Mouse (Mus musculus) midbrain, postnatal 0 days (tissue): ENCODE results near the gene Fbxo9. TPM values are rescaled to one million over a fixed set of nuclear protein-coding genes. Genes with fewer than 3 reads are reported as not detected.
"Not testable (repeated sequence)": the region's sequence is repeated elsewhere in the genome, so short reads cannot be mapped to it uniquely, and the experiment has no call there.

Experiments used
- ATAC-seq: fragments of 200-750 bp; cut with Nextera tagmentation; 2 replicates; pipeline ENCODE4 v1.8.0; 2017; ENCODE audit warnings: moderate number of reproducible peaks, mild to moderate bottlenecking, moderate TSS enrichment, moderate library complexity; ENCODE audit not compliant: low FRiP score
- DNase-seq: peaks from one replicate; pipeline ENCODE4 v3.0.0-alpha.2; 2015; ENCODE audit warnings: low spot score
- H3K27ac ChIP-seq: fragments of 300-500 bp; sonication (generic); 2 replicates; pipeline ENCODE4 v1.5.1; 2014; ENCODE audit warnings: low read depth, mild to moderate bottlenecking, low read length, mixed read lengths
- H3K27me3 ChIP-seq: fragments of 300-500 bp; sonication (generic); 2 replicates; pipeline ENCODE4 v1.6.1; 2014; ENCODE audit warnings: low read length, control low read depth, mixed read lengths; ENCODE audit not compliant: insufficient read depth
- H3K36me3 ChIP-seq: fragments of 300-500 bp; sonication (generic); 2 replicates; pipeline ENCODE4 v1.6.1; 2014; ENCODE audit warnings: low read length, control low read depth, mixed read lengths; ENCODE audit not compliant: insufficient read depth
- H3K4me1 ChIP-seq: fragments of 300-500 bp; sonication (generic); 2 replicates; pipeline ENCODE4 v1.6.1; 2014; ENCODE audit warnings: mild to moderate bottlenecking, control low read depth, antibody characterized with exemption, low read length, mixed read lengths; ENCODE audit not compliant: insufficient read depth
- H3K4me2 ChIP-seq: fragments of 300-500 bp; sonication (generic); 2 replicates; pipeline ENCODE4 v1.6.1; 2014; ENCODE audit warnings: low read depth, mild to moderate bottlenecking, low read length, mixed read lengths; ENCODE audit not compliant: poor library complexity, severe bottlenecking
- H3K4me3 ChIP-seq: fragments of 300-500 bp; sonication (generic); 2 replicates; pipeline ENCODE4 v1.5.1; 2014; ENCODE audit warnings: low read depth, mild to moderate bottlenecking, low read length, moderate library complexity
- H3K9ac ChIP-seq: fragments of 300-500 bp; sonication (generic); replicated peaks from 2 replicates; pipeline ENCODE4 v1.6.1; 2014; ENCODE audit warnings: mild to moderate bottlenecking, low read length, moderate library complexity, mixed read lengths; ENCODE audit not compliant: poor library complexity, severe bottlenecking
- H3K9me3 ChIP-seq: fragments of 300-500 bp; sonication (generic); 2 replicates; pipeline ENCODE4 v1.6.1; 2016; ENCODE audit warnings: low read length, control low read depth
- CTCF ChIP-seq: IDR thresholded peaks from 2 replicates; pipeline ENCODE4 v1.5.1; 2016; ENCODE audit warnings: antibody characterized with exemption, mild to moderate bottlenecking
- WGBS: fragments of 180-500 bp; shearing (Covaris S2); extraction: QIAGEN DNeasy Blood & Tissue Kit; methylation state at CpG from one replicate; pipeline ENCODE4 v1.1.7; 2014; 5-methylcytosine and 5-hydroxymethylcytosine counted together
- polyA plus RNA-seq: library from polyadenylated mRNA; unstranded; fragments of >200 nt; fragmentation: Nextera tagmentation; extraction: Ambion mirVana; gene quantifications from 2 replicates; pipeline ENCODE4 v1.2.1, GENCODE M21; 2015
- total RNA-seq: library from RNA; depleted of rRNA; stranded (reverse); fragments of >200 nt; gene quantifications from 2 replicates; pipeline ENCODE4 v1.2.3, GENCODE M21; 2014; rRNA removed

Gene Fbxo9
- total RNA-seq (94.6 and 115 TPM in 2 replicates), polyA plus RNA-seq (84.8 and 89.9 TPM in 2 replicates)

DNA sequence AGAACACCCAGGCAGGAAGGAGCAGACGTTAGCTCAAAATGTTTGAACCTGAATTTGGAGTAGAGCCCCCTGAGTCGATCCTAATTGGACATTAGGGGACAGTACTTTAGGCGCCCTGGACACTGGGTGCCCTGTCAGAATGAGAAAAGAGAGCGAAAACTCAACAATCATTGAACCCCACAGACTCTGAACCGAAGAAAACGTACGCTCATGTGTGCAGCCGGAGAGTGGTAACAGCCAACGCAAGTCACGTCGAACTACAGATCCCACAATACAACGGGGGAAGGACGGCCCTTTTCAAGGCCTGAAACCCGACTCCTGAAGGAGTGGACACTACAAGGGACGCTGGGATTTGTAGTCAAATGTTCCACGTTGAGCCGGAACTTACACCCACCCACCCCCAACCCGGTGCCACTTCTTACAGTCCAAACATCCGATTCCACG lies at the start of gene Fbxo9, which contains the start of gene Ick:
Gene Fbxo9 (minus strand): TSS at position 270 of the 444 bp plus-strand sequence.
Gene Ick (plus strand): TSS at position 397 of the 444 bp plus-strand sequence.
- Histone ChIP-seq H3K4me2 (peak within 1 kb of the TSS; percentile 69), H3K9ac (peak within 1 kb of the TSS; percentile 82), H3K4me1 (peaks cover 8% of the 10 kb centered on the region), H3K27me3 (no peaks in the 10 kb centered on the region), H3K4me3 (peak within 1 kb of the TSS; percentile 79), H3K9me3 (no peaks in the 10 kb centered on the region), H3K36me3 (no peaks in the 10 kb centered on the region), H3K27ac (peak within 1 kb of the TSS; percentile 86)
- no peak for TF ChIP-seq CTCF
- ATAC-seq (peak; percentile 95), DNase-seq (peak; percentile 99)
- under 1% methylated on average over 20 of the region's 20 CpGs for WGBS

DNA sequence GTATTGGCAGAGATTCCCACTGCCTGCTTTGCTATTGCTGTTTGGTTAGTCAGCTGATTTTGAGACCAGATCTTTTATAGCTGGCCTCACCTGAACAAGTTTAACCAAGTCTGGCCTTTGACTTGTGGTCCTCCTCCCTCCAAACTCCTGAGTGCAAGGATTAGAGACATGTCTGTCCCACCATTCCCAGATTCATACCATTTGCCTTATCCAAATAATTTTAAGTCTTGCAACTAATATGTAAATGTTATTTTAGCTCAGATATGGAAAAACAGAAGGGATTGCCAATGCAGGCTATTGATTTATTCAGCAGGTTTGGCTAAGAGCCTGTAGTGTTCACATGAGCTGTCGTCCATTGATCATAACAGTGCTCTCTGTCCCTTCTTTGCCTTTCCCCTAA lies 48.4 kb upstream of the Fbxo9 start:
- DNase-seq: no peak
- no peak overlapping the region for H3K4me3 ChIP-seq
- ATAC-seq: no peak
- no peak overlapping the region for H3K4me2 ChIP-seq
- no peaks in the 10 kb centered on the region for H3K9me3 ChIP-seq
- no peak overlapping the region for H3K27ac ChIP-seq
- H3K9ac ChIP-seq: no peak overlapping the region
- 88% methylated on average over 1 of the region's 1 CpGs for WGBS
- peaks cover 65% of the 10 kb centered on the region for H3K36me3 ChIP-seq
- H3K27me3 ChIP-seq: no peaks in the 10 kb centered on the region
- TF ChIP-seq CTCF: no peak
- no peaks in the 10 kb centered on the region for H3K4me1 ChIP-seq

DNA sequence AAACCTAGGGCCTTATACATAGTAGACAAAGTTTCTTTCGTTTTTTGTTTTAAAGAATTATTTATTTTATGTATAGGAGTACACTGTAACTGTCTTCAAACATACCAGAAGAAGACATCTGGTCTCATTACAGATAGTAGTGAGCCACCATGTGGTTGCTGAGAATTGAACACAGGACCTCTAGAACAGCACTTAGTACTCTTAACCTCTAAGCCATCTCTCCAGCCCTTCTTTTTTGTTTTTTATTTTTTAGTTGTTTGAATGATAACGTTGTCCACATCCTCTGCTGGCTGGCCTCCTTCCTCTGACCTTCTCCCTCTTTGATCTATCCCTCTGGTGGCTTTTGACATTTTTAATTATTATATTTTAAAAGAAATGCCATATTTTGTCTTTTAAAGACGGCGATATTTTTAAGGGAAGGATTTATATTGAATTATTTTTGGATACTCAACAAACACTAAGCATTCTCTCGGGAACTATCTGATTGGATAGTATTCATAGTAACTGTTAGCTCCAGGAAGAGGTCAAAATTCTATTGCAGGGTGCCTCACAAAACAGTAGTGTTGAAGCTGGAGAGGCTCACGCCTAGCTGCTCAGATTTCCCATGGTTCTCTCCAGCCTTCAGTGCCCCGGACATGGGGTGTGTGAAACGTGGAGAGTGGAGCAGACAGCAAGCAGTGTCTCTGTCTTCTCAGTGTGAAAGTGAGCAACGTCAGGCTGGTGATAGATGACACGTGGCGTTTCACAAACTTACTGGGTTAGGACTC lies 45.5 kb upstream of the Fbxo9 start:
- DNase-seq: no peak
- 86% methylated on average over 11 of the region's 11 CpGs for WGBS
- no peak overlapping the region for H3K4me3 ChIP-seq

DNA sequence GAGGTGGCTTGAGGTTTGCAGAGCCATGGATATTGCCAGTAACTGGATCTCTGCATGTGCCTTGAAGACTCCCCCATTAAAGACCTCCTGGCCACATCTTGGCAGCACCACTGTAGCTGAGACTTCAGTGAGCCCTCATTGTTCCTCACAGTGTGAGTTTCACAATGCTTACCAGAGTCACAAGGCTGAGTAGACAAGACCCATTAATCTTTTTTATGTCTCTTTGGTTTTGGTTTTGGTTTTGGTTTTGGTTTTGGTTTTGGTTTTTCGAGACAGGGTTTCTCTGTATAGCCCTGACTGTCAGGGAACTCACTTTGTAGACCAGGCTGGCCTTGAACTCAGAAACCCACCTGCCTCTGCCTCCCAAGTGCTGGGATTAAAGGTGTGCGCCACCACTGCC lies 40.9 kb upstream of the Fbxo9 start:
- not testable (repeated sequence) for DNase-seq, ATAC-seq, H3K27ac ChIP-seq, H3K4me3 ChIP-seq, H3K9me3 ChIP-seq, H3K4me1 ChIP-seq, H3K27me3 ChIP-seq, H3K9ac ChIP-seq, H3K4me2 ChIP-seq
- peaks cover 29% of the 10 kb centered on the region for H3K36me3 ChIP-seq
- WGBS: 92% methylated on average over 2 of the region's 2 CpGs

More for the DNA sequence above, 45.5 kb upstream of the Fbxo9 start:
- Histone ChIP-seq H3K9me3 (no peaks in the 10 kb centered on the region), H3K36me3 (peaks cover 49% of the 10 kb centered on the region), H3K27me3 (no peaks in the 10 kb centered on the region), H3K4me2 (no peak overlapping the region), H3K9ac (no peak overlapping the region), H3K4me1 (no peaks in the 10 kb centered on the region), H3K27ac (no peak overlapping the region)
- TF ChIP-seq CTCF: 0 out of 2 replicates have a peak, but pooled peaks have one; percentile 13
- no peak for ATAC-seq

DNA sequence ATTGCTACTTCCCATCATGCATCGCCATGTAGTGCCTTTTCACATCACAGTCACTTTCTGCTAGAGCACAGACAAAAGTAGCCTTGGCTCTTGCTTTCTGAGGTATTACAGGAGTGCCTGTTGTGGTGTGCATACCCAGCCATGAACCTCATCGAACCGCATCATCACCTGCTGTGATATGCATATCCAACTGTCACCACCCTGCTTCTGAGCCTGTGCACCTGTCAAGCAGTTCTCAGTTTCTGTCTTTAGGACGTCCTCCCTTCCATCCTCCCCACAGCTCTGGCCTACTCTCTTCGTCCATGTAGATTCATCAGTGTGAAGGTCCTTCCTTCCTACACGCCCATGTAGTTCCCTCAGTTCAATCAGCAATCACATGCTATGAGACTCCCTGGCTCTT lies 39.3 kb upstream of the Fbxo9 start:
- no peak overlapping the region for H3K27ac ChIP-seq
- TF ChIP-seq CTCF: no peak
- H3K9me3 ChIP-seq: no peaks in the 10 kb centered on the region
- ATAC-seq: no peak
- H3K36me3 ChIP-seq: peaks cover 28% of the 10 kb centered on the region
- no peaks in the 10 kb centered on the region for H3K27me3 ChIP-seq
- no peak overlapping the region for H3K4me3 ChIP-seq
- H3K4me1 ChIP-seq: no peaks in the 10 kb centered on the region
- DNase-seq: no peak
- WGBS: 93% methylated on average over 6 of the region's 6 CpGs
- H3K4me2 ChIP-seq: no peak overlapping the region
- H3K9ac ChIP-seq: no peak overlapping the region

DNA sequence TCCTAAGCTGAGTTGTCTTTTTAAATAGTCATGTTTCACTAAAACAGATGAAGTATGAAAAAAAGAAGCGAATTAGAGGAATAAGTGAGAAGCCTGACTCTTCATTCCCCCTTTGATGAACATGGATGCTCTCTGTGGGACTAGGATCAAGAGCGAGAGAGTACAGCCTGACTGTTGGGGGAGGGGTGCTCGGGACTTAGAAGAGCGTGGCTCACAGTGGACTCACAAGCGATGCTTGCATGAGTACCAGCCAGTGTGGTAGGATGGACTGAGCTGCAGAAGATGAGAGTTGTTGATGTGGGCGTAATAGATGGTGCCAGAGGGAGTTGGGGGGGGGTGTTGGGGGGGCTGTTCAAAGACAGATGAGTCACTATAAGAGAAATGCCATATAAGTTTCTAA lies 37.8 kb upstream of the Fbxo9 start:
- Histone ChIP-seq H3K9me3 (no peaks in the 10 kb centered on the region; the same call in 1 of the 2 replicates), H3K4me2 (no peak overlapping the region), H3K9ac (no peak overlapping the region), H3K4me1 (no peaks in the 10 kb centered on the region), H3K27me3 (no peaks in the 10 kb centered on the region), H3K36me3 (peaks cover 34% of the 10 kb centered on the region), H3K4me3 (no peak overlapping the region), H3K27ac (no peak overlapping the region)
- ATAC-seq (peak; percentile 60; the same call in 1 of the 2 replicates), DNase-seq (no peak)
- WGBS: 59% methylated on average over 6 of the region's 6 CpGs
- TF ChIP-seq CTCF: no peak
